Mouse (Mus musculus) hindbrain, embryonic 11.5 days (tissue): ENCODE results near the gene Med6. TPM values are rescaled to one million over a fixed set of nuclear protein-coding genes. Genes with fewer than 3 reads are reported as not detected.
A peak's percentile ranks its signal among the peaks of the same experiment; 100 is the strongest.

Source experiments
- ATAC-seq: fragments of 200-750 bp; cut with Nextera tagmentation; 2 replicates; pipeline ENCODE4 v1.8.0; 2017; ENCODE audit warnings: mild to moderate bottlenecking, moderate TSS enrichment, moderate library complexity; ENCODE audit not compliant: low FRiP score
- DNase-seq: peaks from one replicate; pipeline ENCODE4 v3.0.0-alpha.2; 2015; ENCODE audit warnings: low spot score
- H3K27ac ChIP-seq: fragments of 300-500 bp; sonication (generic); 2 replicates; pipeline ENCODE4 v1.5.1; 2014; ENCODE audit warnings: mild to moderate bottlenecking, low read depth, low read length
- H3K27me3 ChIP-seq: fragments of 300-500 bp; sonication (generic); 2 replicates; pipeline ENCODE4 v1.6.1; 2014; ENCODE audit warnings: mild to moderate bottlenecking, low read length, moderate library complexity, mixed read lengths; ENCODE audit not compliant: control insufficient read depth, insufficient read depth
- H3K36me3 ChIP-seq: fragments of 300-500 bp; sonication (generic); 2 replicates; pipeline ENCODE4 v1.6.1; 2014; ENCODE audit warnings: mild to moderate bottlenecking, low read length, moderate library complexity, mixed read lengths; ENCODE audit not compliant: control insufficient read depth, insufficient read depth
- H3K4me1 ChIP-seq: fragments of 300-500 bp; sonication (generic); replicated peaks from 2 replicates; pipeline ENCODE4 v1.6.1; 2014; ENCODE audit warnings: low read length, mixed read lengths; ENCODE audit not compliant: control insufficient read depth, insufficient read depth
- H3K4me2 ChIP-seq: fragments of 300-500 bp; sonication (generic); replicated peaks from 2 replicates; pipeline ENCODE4 v1.6.1; 2014; ENCODE audit warnings: mild to moderate bottlenecking, low read depth, low read length
- H3K4me3 ChIP-seq: fragments of 300-500 bp; sonication (generic); 2 replicates; pipeline ENCODE4 v1.5.1; 2014; ENCODE audit warnings: low read depth, low read length
- H3K9ac ChIP-seq: fragments of 300-500 bp; sonication (generic); 2 replicates; pipeline ENCODE4 v1.6.1; 2014; ENCODE audit warnings: low read depth, low read length
- H3K9me3 ChIP-seq: fragments of 300-500 bp; sonication (generic); 2 replicates; pipeline ENCODE4 v1.6.1; 2016; ENCODE audit warnings: low read length; ENCODE audit not compliant: control insufficient read depth
- WGBS: fragments of 180-500 bp; shearing (Covaris S2); extraction: QIAGEN DNeasy Blood & Tissue Kit; methylation state at CpG from one replicate; pipeline ENCODE4 v1.1.7; 2014; 5-methylcytosine and 5-hydroxymethylcytosine counted together
- polyA plus RNA-seq: library from polyadenylated mRNA; unstranded; fragments of >200 nt; fragmentation: Nextera tagmentation; extraction: Ambion mirVana; gene quantifications from 2 replicates; pipeline ENCODE4 v1.2.1, GENCODE M21; 2014

Med6 gene
- polyA plus RNA-seq = 72.0 and 84.6 TPM in 2 replicates

- H3K36me3 ChIP-seq = no peaks in the 10 kb centered on the region
- H3K4me2 ChIP-seq = peak within 1 kb of the TSS; percentile 43
- no peaks in the 10 kb centered on the region for H3K9me3 ChIP-seq
- H3K9ac ChIP-seq = peak within 1 kb of the TSS; percentile 82
- H3K27ac ChIP-seq = no peak within 1 kb of the TSS
- ATAC-seq = peak; percentile 98
- WGBS = 4% methylated on average over 36 of the region's 36 CpGs
- peak; percentile 98 for DNase-seq
- no peaks in the 10 kb centered on the region for H3K27me3 ChIP-seq
- no peaks in the 10 kb centered on the region for H3K4me1 ChIP-seq
- H3K4me3 ChIP-seq = peak within 1 kb of the TSS; percentile 79
These were observed at the start of gene Med6 for GRCm38 (mm10) chr12:81594902-81595671. Med6 (minus strand) TSS chr12:81595008.

GRCm38 (mm10) chr12:81642361-81643082 lies 47.7 kb upstream of the Med6 start:
- Histone ChIP-seq H3K4me2 (no peak overlapping the region), H3K9me3 (no peaks in the 10 kb centered on the region), H3K4me1 (no peaks in the 10 kb centered on the region), H3K27ac (no peak overlapping the region), H3K4me3 (no peak overlapping the region), H3K9ac (no peak overlapping the region), H3K36me3 (no peaks in the 10 kb centered on the region), H3K27me3 (no peaks in the 10 kb centered on the region)
- DNase-seq (peak; percentile 6), ATAC-seq (no peak)
- WGBS = 27% methylated on average over 11 of the region's 11 CpGs

DNA sequence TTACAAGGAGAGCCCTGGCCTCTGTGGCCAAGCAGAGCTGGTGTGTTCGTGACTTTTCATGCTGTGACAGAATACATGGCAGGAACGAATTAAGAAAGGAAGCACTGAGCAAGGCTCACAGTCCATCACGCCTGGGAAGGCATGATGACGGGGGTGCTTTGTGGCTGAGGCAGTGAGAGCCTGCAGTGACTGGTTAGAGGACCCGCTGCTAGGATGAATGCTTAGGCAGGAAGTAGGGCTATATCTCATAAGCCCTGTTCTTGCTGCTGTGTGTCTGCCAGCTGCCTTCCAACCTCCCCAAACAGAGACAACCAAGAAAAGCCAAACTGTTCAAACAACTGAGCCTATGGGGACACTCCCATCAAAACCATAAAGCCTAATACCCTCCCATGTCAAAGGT lies 45.8 kb upstream of the Med6 start:
- no peak for ATAC-seq
- H3K9me3 ChIP-seq = no peaks in the 10 kb centered on the region
- H3K4me2 ChIP-seq = no peak overlapping the region
- no peak for DNase-seq
- H3K4me3 ChIP-seq = no peak overlapping the region
- H3K27me3 ChIP-seq = no peaks in the 10 kb centered on the region
- no peaks in the 10 kb centered on the region for H3K4me1 ChIP-seq
- no peak overlapping the region for H3K9ac ChIP-seq
- H3K36me3 ChIP-seq = no peaks in the 10 kb centered on the region
- H3K27ac ChIP-seq = no peak overlapping the region
- 63% methylated on average over 5 of the region's 5 CpGs for WGBS

GRCm38 (mm10) chr12:81633246-81633645 lies 38.4 kb upstream of the Med6 start:
- no peak overlapping the region for H3K9ac ChIP-seq
- 0 out of 2 replicates have a peak, but pooled peaks cover 3% of the 10 kb centered on the region for H3K27me3 ChIP-seq
- DNase-seq (no peak), ATAC-seq (no peak)
- peaks cover 3% of the 10 kb centered on the region; the same call in 1 of the 2 replicates for H3K4me1 ChIP-seq
- no peaks in the 10 kb centered on the region for H3K9me3 ChIP-seq
- H3K36me3 ChIP-seq = no peaks in the 10 kb centered on the region
- H3K27ac ChIP-seq = no peak overlapping the region
- no peak overlapping the region for H3K4me3 ChIP-seq
- WGBS = 78% methylated on average over 2 of the region's 2 CpGs
- no peak overlapping the region for H3K4me2 ChIP-seq

DNA sequence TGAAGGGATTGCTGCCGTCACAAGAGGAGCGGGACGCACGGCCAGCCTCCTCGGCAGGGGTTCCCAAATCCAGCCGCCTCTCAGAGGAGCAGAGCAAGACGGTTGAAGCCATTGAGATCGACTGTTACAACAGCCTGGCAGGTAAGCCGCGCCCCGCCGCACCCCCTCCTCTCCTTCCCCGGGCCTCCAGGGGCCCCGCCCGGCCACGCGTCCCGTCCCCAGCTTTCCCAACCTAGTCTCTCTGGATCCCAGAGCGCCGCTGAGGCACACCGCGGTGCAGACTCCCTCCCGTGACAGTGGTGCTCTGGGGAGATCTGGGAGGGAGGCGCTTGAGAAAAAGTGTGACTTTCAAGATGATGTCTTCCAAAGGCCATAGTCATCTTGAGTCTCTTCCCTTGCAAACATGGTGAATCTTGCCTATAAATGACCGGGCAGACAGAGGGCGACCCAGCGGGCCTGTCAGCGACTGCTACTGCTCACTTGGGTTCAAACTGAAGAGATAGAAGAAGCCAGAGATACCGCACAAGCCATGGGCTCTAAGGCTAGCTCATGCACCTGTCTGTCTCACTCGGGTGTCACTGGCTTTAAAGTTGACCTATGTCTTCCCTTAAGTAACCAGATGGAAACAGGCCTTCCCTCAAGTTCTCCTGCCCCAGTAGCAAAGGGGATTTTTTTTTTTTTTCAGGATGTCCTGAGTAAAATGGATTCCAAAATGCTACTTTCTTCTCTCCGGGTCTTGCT lies 37.0 kb upstream of the Med6 start:
- Histone ChIP-seq H3K27me3 (0 out of 2 replicates have a peak, but pooled peaks cover 3% of the 10 kb centered on the region), H3K4me3 (peak overlapping the region; percentile 65), H3K4me1 (peaks cover 3% of the 10 kb centered on the region; the same call in 1 of the 2 replicates), H3K36me3 (no peaks in the 10 kb centered on the region), H3K9ac (peak overlapping the region; percentile 84), H3K9me3 (no peaks in the 10 kb centered on the region), H3K4me2 (peak overlapping the region; percentile 92), H3K27ac (peak overlapping the region; percentile 73)
- DNase-seq = no peak
- 2% methylated on average over 31 of the region's 31 CpGs for WGBS
- peak; percentile 55 for ATAC-seq

GRCm38 (mm10) chr12:81630915-81631660 lies 36.3 kb upstream of the Med6 start, which contains the start of gene Ttc9:
Ttc9 (plus strand) TSS chr12:81631249.
- peak within 1 kb of the TSS; percentile 73 for H3K27ac ChIP-seq
- peak within 1 kb of the TSS; percentile 65 for H3K4me3 ChIP-seq
- WGBS = under 1% methylated on average over 70 of the region's 82 CpGs
- no peaks in the 10 kb centered on the region for H3K9me3 ChIP-seq
- peaks cover 3% of the 10 kb centered on the region; the same call in 1 of the 2 replicates for H3K4me1 ChIP-seq
- peak within 1 kb of the TSS; percentile 84 for H3K9ac ChIP-seq
- H3K36me3 ChIP-seq = no peaks in the 10 kb centered on the region
- H3K4me2 ChIP-seq = peak within 1 kb of the TSS; percentile 92
- DNase-seq (peak; percentile 76), ATAC-seq (peak; percentile 83)
- H3K27me3 ChIP-seq = 0 out of 2 replicates have a peak, but pooled peaks cover 3% of the 10 kb centered on the region

DNA sequence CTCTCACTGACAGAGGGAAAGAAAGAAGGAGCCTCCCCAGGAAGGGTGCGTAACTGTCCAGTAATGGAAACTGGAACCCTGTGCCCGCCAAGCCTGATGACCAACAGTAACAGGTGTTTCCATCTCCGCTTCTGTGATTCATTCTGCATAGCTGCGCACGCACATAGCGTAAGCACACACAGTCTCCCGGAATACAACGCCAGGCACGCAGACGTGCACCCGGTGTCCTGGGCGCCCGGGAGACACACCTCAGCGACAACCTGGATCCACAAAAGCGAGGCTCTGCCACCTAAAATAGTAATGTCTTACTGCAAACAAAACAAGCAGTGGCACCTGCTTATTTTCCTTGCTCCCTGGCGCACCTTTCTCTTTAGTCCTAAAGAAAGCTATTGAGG lies 35.7 kb upstream of the Med6 start:
- Histone ChIP-seq H3K9me3 (no peaks in the 10 kb centered on the region), H3K27me3 (0 out of 2 replicates have a peak, but pooled peaks cover 3% of the 10 kb centered on the region), H3K27ac (no peak overlapping the region), H3K4me2 (peak overlapping the region; percentile 92), H3K36me3 (no peaks in the 10 kb centered on the region), H3K9ac (peak overlapping the region; percentile 84), H3K4me3 (peak overlapping the region; percentile 65), H3K4me1 (peaks cover 3% of the 10 kb centered on the region; the same call in 1 of the 2 replicates)
- WGBS = 1% methylated on average over 16 of the region's 16 CpGs
- ATAC-seq = peak; percentile 73
- peak; percentile 61 for DNase-seq

- H3K4me1 ChIP-seq = peaks cover 3% of the 10 kb centered on the region; the same call in 1 of the 2 replicates
- no peaks in the 10 kb centered on the region for H3K36me3 ChIP-seq
- H3K4me2 ChIP-seq = no peak overlapping the region
- ATAC-seq = no peak
- no peak overlapping the region for H3K9ac ChIP-seq
- 0 out of 2 replicates have a peak, but pooled peaks cover 3% of the 10 kb centered on the region for H3K27me3 ChIP-seq
- no peak overlapping the region for H3K4me3 ChIP-seq
- no peak overlapping the region for H3K27ac ChIP-seq
- 93% methylated on average over 4 of the region's 4 CpGs for WGBS
- no peaks in the 10 kb centered on the region for H3K9me3 ChIP-seq
- DNase-seq = no peak
These were observed 33.3 kb upstream of the Med6 start for GRCm38 (mm10) chr12:81628091-81628490.
